Mouse (Mus musculus): ENCODE data around the gene Znrf3.

DNA sequence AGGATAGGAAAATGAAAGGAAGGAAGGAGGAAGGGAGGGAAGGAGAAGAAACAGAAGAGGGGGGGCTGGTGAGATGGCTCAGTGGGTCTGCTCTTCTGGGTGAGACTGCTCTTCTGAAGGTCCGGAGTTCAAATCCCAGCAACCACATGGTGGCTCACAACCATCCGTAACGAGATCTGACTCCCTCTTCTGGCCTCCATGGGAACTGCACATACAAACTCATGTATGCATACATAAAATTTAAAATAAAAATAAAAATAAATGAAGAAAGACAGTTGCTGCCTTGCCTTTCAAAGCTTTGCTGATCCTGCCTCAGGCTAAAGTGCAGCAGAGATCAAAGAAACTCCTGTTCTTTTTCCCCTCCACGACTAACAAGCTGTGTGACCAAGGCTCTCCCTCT, 6.7 kb upstream of the Znrf3 start:
- no peak for TF ChIP-seq POLR2AphosphoS2 (IDR thresholded peaks at IDR 0.05; ENCODE audit: insufficient read length, low read depth)
- no peak for TF ChIP-seq POLR2A (IDR thresholded peaks at IDR 0.05; ENCODE audit: insufficient read length, low read depth)

Data from myocyte (in vitro differentiated cells).